Mouse (Mus musculus): ENCODE measurements at regions not wholly inside any gene's neighbourhood (a gene's known extent, or its start where the extent isn't known, plus 50 kb on each side); places are given as distances from the start of the nearest gene placed in this dataset.

GRCm38 (mm10) chr9:120737956-120738355 is 166.7 kb downstream of the Rpl14 start:
- TF ChIP-seq MYC (IDR thresholded peaks at IDR 0.05; ENCODE audit: low read depth, low read length) (no peak), CTCF (IDR thresholded peaks at IDR 0.05 in 2 of 3, conservative IDR thresholded peaks at IDR 0.05 in 1 of 3; ENCODE audit: control insufficient read depth in 1 of 3, insufficient read depth in 1 of 3, low read depth in 2 of 3, low read length in 3 of 3, poor library complexity in 1 of 3, severe bottlenecking in 1 of 3) (no peak), MAX (IDR thresholded peaks at IDR 0.05; ENCODE audit: low read length) (no peak), POLR2A (IDR thresholded peaks at IDR 0.05; ENCODE audit: control insufficient read depth in 1 of 2, insufficient read depth in 1 of 2, low read depth in 1 of 2, low read length in 2 of 2, poor library complexity in 1 of 2) (no peak), SMC3 (IDR thresholded peaks at IDR 0.05; ENCODE audit: low read depth, low read length) (no peak), MYB (IDR thresholded peaks at IDR 0.05; ENCODE audit: low read depth, low read length) (no peak), EP300 (IDR thresholded peaks at IDR 0.05; ENCODE audit: low read depth in 1 of 2, low read length in 2 of 2) (no peak), USF1 (IDR thresholded peaks at IDR 0.05; ENCODE audit: low read depth, low read length) (no peak), MXI1 (IDR thresholded peaks at IDR 0.05; ENCODE audit: low read depth, low read length) (no peak)
